Mouse (Mus musculus): Measurements from ENCODE around the gene Rps27. TPM values are rescaled to one million over a fixed set of nuclear protein-coding genes. Genes with fewer than 3 reads are reported as not detected.
"Not testable (repeated sequence)": the region's sequence is repeated elsewhere in the genome, so short reads cannot be mapped to it uniquely, and the experiment has no call there.

Rps27 gene
- polyA plus RNA-seq (2015; fragmentation: Nextera tagmentation; extraction: Ambion mirVana): 1,680 and 1,915 TPM in 2 replicates

DNA sequence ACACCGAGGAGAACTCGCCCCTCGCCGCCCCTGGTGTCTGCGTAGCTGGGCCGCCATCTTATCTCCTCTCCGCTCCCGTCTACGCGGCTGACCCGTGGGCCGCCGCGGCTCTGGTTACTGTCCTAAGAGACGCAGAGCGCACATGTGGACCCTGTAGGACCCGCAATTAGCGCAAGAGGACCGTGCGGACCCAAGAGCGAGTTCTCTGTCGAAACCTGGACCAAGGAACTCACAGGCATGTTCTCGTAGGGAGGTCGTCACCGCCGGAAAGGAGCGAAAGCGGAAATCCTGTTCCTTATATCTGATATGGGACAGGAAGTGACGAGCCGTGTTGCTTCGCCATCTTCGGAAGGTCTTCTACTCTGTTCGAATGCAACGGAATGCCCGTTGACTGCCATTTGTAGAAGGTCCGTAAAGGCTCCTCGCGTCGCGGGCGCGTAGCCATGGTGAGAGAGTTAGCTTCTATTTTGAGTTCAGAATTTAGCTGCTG lies at the start of gene Rps27, which contains the start of gene Rab13:
Gene Rps27, minus strand, starts transcription at position 275 of the 490 bp plus-strand sequence.
Gene Rab13, plus strand, starts transcription at position 319 of the 490 bp plus-strand sequence.
- peak; percentile 92 for ATAC-seq (ENCODE audit: insufficient number of reproducible peaks, low FRiP score, low TSS enrichment, low read depth)
- H3K27ac ChIP-seq (replicated peaks): peak within 1 kb of the TSS; percentile 92
- no peaks in the 10 kb centered on the region for H3K27me3 ChIP-seq
- WGBS: 0% methylated on average over 42 of the region's 42 CpGs
- H3K9ac ChIP-seq: peak within 1 kb of the TSS; percentile 91
- H3K4me2 ChIP-seq (replicated peaks): peak within 1 kb of the TSS; percentile 89
- H3K4me1 ChIP-seq: peaks cover 27% of the 10 kb centered on the region
- H3K9me3 ChIP-seq (replicated peaks): no peaks in the 10 kb centered on the region
- H3K36me3 ChIP-seq: peaks cover 31% of the 10 kb centered on the region
- peak within 1 kb of the TSS; percentile 91 for H3K4me3 ChIP-seq (replicated peaks)

DNA sequence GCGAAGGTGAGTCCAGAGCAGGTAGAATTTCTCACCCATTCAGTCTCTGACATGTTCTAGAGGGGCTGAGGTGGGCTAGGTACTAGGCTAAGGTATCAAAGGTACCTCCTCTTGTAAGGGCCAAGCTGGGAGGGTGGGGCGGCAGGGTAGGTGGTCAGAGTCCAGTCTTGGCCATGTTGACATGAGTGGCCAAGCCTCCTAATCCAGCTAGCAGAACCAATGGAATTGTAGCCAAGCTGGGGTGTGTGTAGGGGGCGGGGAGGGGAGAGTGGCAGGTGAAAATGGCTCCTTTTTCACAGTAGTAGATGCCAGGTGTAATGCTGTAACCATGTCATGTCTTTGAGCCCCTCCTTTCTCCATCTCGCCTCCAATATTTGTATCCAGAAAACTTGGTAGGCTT lies 45.1 kb upstream of the Rps27 start:
- no peak for ATAC-seq (ENCODE audit: insufficient number of reproducible peaks, low FRiP score, low TSS enrichment, low read depth)
- Histone ChIP-seq H3K4me1 (peaks cover 12% of the 10 kb centered on the region), H3K4me3 (replicated peaks) (no peak overlapping the region), H3K27me3 (no peaks in the 10 kb centered on the region), H3K9me3 (replicated peaks) (no peaks in the 10 kb centered on the region), H3K27ac (replicated peaks) (no peak overlapping the region), H3K4me2 (replicated peaks) (no peak overlapping the region), H3K36me3 (peaks cover 66% of the 10 kb centered on the region), H3K9ac (no peak overlapping the region)
- 90% methylated on average over 4 of the region's 4 CpGs for WGBS

DNA sequence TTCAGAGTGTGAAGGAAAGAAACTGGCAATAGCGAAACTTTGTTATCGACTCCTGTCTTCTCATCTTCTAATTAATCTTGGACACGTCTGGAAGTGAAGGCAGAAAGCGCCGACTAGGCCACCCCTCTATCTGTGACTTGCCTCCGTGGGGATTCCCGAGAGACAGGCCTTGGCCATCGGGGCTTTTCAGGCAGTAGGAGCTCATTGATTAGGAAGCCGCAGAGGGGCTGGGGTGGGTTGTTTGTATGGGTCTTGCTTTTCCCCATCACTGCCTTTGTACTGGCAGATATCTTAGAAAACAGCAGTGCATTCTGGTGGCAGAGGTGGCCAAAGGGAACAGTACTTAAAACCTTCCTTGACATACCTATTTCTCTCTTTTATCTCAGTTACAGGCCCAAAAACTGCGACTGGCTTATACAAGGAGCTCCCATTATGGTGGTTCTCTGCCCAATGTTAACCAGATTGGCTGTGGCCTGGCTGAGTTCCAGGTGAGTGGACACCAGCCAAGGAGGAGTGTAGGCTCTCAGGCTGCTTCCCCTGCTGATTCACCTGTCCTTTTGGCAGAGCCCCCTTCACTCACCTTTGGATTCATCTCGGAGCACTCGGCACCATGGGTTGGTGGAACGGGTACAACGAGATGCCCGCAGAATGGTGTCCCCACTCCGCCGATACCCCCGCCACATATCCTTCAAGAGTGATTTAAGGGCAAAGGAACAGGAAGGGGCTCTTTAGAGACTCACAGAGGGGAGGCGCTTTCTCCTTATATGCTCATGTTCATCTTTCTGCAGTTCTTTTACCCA lies 43.5 kb upstream of the Rps27 start:
- Histone ChIP-seq H3K4me2 (replicated peaks) (no peak overlapping the region), H3K9me3 (replicated peaks) (no peaks in the 10 kb centered on the region), H3K9ac (no peak overlapping the region), H3K27ac (replicated peaks) (no peak overlapping the region), H3K4me1 (peaks cover 12% of the 10 kb centered on the region), H3K36me3 (peaks cover 50% of the 10 kb centered on the region), H3K4me3 (replicated peaks) (no peak overlapping the region), H3K27me3 (no peaks in the 10 kb centered on the region)
- 94% methylated on average over 19 of the region's 19 CpGs for WGBS
- no peak for ATAC-seq (ENCODE audit: insufficient number of reproducible peaks, low FRiP score, low TSS enrichment, low read depth)

DNA sequence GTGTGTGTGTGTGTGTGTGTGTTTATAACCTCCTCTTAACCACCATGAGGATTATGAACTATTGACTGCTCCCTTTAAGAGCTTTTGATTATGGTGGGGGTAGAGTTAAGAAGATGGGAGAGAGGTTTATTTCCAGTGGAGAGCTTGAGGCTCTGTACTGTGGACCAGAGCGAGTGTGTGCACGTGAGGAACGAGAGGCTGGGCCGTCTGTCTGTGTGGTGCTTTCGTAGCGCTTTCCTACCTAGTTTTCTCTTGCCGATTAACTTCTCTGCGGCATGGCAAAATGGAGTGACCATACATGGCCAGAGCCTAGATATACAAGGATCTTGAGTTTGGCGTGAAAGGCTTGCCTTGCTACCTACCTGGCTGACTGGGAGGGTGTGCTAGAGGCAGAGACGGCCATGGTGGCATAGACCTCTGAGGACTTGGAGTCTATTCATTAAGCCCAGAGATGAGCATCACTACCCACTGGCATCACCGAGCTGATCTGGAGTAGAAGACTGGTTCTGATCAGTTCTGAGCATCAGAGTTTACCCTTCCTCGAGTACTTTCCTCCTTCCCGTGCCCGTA lies 42.4 kb upstream of the Rps27 start:
- no peak for ATAC-seq (ENCODE audit: insufficient number of reproducible peaks, low FRiP score, low TSS enrichment, low read depth)
- Histone ChIP-seq H3K27ac (replicated peaks) (no peak overlapping the region), H3K9ac (no peak overlapping the region), H3K4me1 (peaks cover 15% of the 10 kb centered on the region), H3K4me3 (replicated peaks) (no peak overlapping the region; the same call in 1 of the 2 replicates), H3K27me3 (no peaks in the 10 kb centered on the region), H3K9me3 (replicated peaks) (no peaks in the 10 kb centered on the region), H3K4me2 (replicated peaks) (no peak overlapping the region), H3K36me3 (peaks cover 49% of the 10 kb centered on the region)
- 91% methylated on average over 14 of the region's 14 CpGs for WGBS

DNA sequence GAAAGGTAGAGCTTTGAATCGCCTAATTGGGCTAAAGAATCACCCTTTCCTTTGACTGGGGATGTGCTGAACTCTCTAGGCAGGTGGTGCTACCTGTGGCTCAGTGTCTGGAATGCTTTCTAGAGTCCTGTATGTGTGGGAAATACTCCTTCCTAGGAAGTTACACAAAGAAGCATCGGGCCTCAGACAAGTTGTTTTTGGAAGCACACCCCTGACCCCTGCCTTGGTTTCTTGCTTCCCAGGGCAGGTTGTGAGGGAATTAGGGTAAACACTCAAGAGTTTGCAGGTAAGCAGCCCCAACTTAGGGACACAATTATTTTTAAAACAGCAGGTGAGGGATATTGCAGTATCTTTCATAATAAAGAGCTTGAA lies 41.7 kb upstream of the Rps27 start:
- peak overlapping the region; percentile 76 for H3K4me2 ChIP-seq (replicated peaks)
- no peaks in the 10 kb centered on the region for H3K9me3 ChIP-seq (replicated peaks)
- no peak for ATAC-seq (ENCODE audit: insufficient number of reproducible peaks, low FRiP score, low TSS enrichment, low read depth)
- H3K27me3 ChIP-seq: no peaks in the 10 kb centered on the region
- H3K36me3 ChIP-seq: peaks cover 47% of the 10 kb centered on the region
- H3K4me3 ChIP-seq (replicated peaks): peak overlapping the region; percentile 95
- peaks cover 19% of the 10 kb centered on the region for H3K4me1 ChIP-seq
- H3K27ac ChIP-seq (replicated peaks): no peak overlapping the region; the same call in 1 of the 2 replicates
- H3K9ac ChIP-seq: peak overlapping the region; percentile 82
- 13% methylated on average over 2 of the region's 2 CpGs for WGBS

DNA sequence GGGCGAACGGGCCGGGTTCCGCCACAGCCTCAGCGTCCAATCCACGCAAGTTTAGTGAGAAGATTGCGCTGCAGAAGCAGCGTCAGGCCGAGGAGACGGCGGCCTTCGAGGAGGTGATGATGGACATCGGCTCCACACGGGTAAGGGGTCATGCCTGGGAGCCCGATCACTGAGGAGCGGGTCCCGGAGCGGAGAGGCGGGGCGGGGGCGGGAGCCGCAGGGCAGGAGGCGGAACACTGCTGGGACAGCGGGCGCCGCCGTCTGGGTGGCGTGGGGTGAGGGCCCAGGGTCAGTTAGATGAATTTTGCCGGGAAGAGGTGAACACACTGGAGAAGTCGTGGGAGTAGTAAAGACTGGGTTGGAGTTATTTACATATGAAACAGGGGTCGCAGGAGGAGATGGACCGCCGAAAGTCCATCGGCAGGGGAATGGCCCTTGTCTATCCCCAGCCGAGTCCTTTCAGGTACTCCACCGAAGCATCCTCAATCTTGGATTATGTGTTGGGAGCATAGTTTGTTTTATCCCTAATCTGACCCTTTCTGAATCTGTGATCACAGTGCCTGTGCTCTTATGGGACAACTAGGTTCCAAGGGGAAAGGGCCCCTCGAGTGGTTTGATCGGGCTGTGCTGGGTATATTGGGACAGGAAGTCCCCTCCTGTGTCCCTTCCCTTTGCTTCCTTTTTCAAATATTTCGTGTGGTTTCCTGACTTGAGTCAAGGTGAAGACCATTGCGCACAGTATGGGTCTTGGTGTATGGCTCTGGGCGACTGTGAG lies 41.2 kb upstream of the Rps27 start:
- H3K9me3 ChIP-seq (replicated peaks): no peaks in the 10 kb centered on the region
- ATAC-seq (ENCODE audit: insufficient number of reproducible peaks, low FRiP score, low TSS enrichment, low read depth): peak; percentile 63
- peak overlapping the region; percentile 76 for H3K4me2 ChIP-seq (replicated peaks)
- H3K27me3 ChIP-seq: no peaks in the 10 kb centered on the region
- peak overlapping the region; percentile 95 for H3K4me3 ChIP-seq (replicated peaks)
- peak overlapping the region; percentile 82 for H3K9ac ChIP-seq
- H3K4me1 ChIP-seq: peaks cover 19% of the 10 kb centered on the region
- under 1% methylated on average over 41 of the region's 41 CpGs for WGBS
- peaks cover 45% of the 10 kb centered on the region for H3K36me3 ChIP-seq
- H3K27ac ChIP-seq (replicated peaks): peak overlapping the region; percentile 85

DNA sequence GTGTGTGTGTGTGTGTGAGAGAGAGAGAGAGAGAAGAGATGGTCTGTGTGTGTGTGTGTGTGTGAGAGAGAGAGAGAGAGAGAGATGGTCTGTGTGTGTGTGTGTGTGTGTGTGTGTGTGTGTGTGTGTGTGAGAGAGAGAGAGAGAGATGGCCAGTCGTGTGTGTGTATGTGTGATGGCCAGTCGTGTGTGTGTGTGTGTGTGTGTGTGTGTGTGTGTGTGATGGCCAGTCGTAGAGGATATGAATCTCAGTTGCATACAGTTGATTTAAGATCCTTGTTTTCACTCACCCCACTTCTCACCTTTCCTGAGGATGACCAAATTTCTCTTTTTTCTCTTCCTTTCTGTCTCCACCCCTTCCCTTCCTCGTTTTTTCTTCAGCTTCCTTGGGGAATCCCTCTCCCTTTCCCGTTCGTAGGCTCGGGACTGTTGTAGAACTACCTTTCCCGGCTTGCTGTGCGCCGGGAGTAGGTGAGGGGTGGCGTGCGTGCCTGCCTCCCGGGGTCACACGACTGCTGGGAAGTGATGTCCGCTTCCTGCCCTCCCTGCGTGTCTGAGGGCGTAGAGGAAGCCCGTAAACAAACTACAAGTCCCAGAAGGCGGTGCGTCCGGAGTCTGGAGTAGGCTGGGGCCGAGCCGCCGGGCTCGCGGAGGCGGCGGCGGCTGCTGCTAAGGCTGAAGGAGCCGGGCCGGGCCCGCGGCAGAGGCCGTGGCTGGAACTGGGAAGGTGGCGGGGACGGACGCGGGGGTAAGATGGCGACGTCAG lies 40.4 kb upstream of the Rps27 start, which contains the start of gene Crtc2:
Gene Crtc2, plus strand, starts transcription at position 511 of the 766 bp plus-strand sequence.
- under 1% methylated on average over 40 of the region's 40 CpGs for WGBS
- ATAC-seq (ENCODE audit: insufficient number of reproducible peaks, low FRiP score, low TSS enrichment, low read depth): peak; percentile 97

DNA sequence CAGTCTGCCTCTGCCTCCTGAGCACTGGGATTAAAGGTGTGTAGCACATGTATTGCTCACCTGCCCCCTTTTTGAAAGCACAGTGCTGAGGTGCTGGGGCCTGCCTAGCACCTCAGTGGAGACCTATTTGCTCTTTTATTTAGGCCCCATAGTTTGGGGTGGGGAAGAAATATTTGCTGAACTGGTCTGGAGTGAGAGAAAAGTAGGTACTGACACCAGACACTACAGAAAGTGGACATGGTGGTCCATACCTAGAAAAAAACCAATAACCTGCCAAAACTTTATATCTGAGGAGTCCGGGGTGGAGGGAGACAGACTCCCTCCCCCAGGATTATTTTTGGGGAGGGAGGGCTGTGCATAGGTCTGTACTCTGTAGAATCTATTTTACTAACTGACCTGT lies 39.7 kb upstream of the Rps27 start:
- H3K4me3 ChIP-seq (replicated peaks); H3K27me3 ChIP-seq; H3K4me2 ChIP-seq (replicated peaks); H3K9ac ChIP-seq; ATAC-seq (ENCODE audit: insufficient number of reproducible peaks, low FRiP score, low TSS enrichment, low read depth); H3K9me3 ChIP-seq (replicated peaks); H3K27ac ChIP-seq (replicated peaks): not testable (repeated sequence)
- H3K36me3 ChIP-seq: peaks cover 31% of the 10 kb centered on the region
- WGBS: 67% methylated on average over 1 of the region's 1 CpGs
- peaks cover 23% of the 10 kb centered on the region for H3K4me1 ChIP-seq

More for the DNA sequence above, 40.4 kb upstream of the Rps27 start, which contains the start of gene Crtc2:
- peak within 1 kb of the TSS; percentile 76 for H3K4me2 ChIP-seq (replicated peaks)
- peak within 1 kb of the TSS; percentile 82 for H3K9ac ChIP-seq
- H3K4me1 ChIP-seq: peaks cover 23% of the 10 kb centered on the region
- peaks cover 38% of the 10 kb centered on the region for H3K36me3 ChIP-seq
- H3K4me3 ChIP-seq (replicated peaks): peak within 1 kb of the TSS; percentile 95
- peak within 1 kb of the TSS; percentile 85 for H3K27ac ChIP-seq (replicated peaks)
- no peaks in the 10 kb centered on the region for H3K27me3 ChIP-seq
- no peaks in the 10 kb centered on the region for H3K9me3 ChIP-seq (replicated peaks)

DNA sequence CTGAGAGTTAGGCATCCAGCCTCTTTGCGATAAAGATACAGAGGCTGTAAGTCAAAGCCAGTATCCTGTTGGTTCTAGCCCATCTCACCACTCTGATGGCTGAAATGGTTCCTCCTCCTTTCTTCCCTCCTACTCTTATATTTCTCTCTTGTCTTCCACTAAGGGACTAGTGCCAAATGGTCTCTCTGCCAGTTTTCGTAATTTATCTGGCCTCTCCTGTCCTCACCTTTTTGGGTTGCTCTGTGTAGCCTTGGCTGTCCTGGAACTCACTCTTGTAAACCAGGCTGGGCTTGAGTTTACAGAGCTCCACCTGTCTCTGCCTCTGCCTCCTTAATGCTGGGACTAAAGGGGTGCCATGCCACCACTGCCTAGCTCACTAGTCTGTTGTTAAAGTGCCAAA lies 39.2 kb upstream of the Rps27 start:
- not testable (repeated sequence) for H3K4me2 ChIP-seq (replicated peaks); H3K9ac ChIP-seq; ATAC-seq (ENCODE audit: insufficient number of reproducible peaks, low FRiP score, low TSS enrichment, low read depth); H3K27ac ChIP-seq (replicated peaks); H3K27me3 ChIP-seq; H3K9me3 ChIP-seq (replicated peaks); H3K4me3 ChIP-seq (replicated peaks)
- Histone ChIP-seq H3K36me3 (peaks cover 26% of the 10 kb centered on the region), H3K4me1 (peaks cover 23% of the 10 kb centered on the region)
- WGBS: 92% methylated on average over 2 of the region's 2 CpGs

DNA sequence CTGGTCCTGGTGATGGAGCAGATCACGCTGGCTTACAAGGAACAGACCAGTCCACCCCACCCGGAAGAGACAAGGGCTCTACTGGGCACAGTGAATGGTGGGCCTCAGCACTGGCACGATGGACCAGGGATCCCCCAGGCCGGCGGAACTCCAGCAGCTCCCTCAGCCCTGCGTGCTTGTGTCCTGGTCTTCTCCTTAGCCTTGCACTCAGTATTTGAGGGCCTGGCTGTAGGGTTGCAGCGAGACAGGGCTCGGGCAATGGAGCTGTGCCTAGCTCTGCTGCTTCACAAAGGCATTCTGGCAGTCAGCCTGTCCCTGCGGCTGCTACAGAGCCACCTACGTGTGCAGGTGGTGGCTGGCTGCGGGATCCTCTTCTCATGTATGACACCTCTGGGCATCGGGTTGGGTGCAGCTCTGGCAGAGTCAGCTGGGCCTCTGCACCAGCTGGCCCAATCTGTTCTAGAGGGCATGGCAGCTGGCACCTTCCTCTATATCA lies 38.3 kb upstream of the Rps27 start:
- Histone ChIP-seq H3K36me3 (peaks cover 19% of the 10 kb centered on the region), H3K4me1 (peaks cover 26% of the 10 kb centered on the region)
- WGBS: 91% methylated on average over 11 of the region's 12 CpGs
- not testable (repeated sequence) for ATAC-seq (ENCODE audit: insufficient number of reproducible peaks, low FRiP score, low TSS enrichment, low read depth); H3K9me3 ChIP-seq (replicated peaks); H3K27me3 ChIP-seq; H3K9ac ChIP-seq; H3K27ac ChIP-seq (replicated peaks); H3K4me3 ChIP-seq (replicated peaks); H3K4me2 ChIP-seq (replicated peaks)

Measured in embryonic facial prominence, embryonic 15.5 days (tissue).